Mouse (Mus musculus) MEL (cell line): ENCODE data around the gene Numa1. TPM values are rescaled to one million over a fixed set of nuclear protein-coding genes. Genes with fewer than 3 reads are reported as not detected.

Experiments used
- DNase-seq: peaks from one replicate; pipeline ENCODE4 v3.0.0; 2011; ENCODE audit warnings: low read depth, low spot score
- H3K27ac ChIP-seq: 2 replicates; pipeline ENCODE4 v1.5.1; 2012; ENCODE audit warnings: low read depth, mild to moderate bottlenecking, control low read depth, low read length, moderate library complexity; ENCODE audit not compliant: control insufficient read depth
- H3K27me3 ChIP-seq, 2 experiments: fragments of 150-350 bp in 1 of 2; sonication (generic) in 1 of 2; 2 replicates each; pipeline ENCODE4 v1.6.1; 2012; ENCODE audit warnings: low read length in 2 of 2, mild to moderate bottlenecking in 2 of 2, improper control_type of control experiment in 1 of 2, moderate library complexity in 1 of 2; ENCODE audit not compliant: insufficient read depth in 2 of 2, control insufficient read depth in 1 of 2
- H3K36me3 ChIP-seq, 2 experiments: 2 replicates each; pipeline ENCODE4 v1.6.1; 2012 to 2014; ENCODE audit warnings: low read length in 2 of 2, improper control_type of control experiment in 1 of 2, inconsistent platforms in 1 of 2, mild to moderate bottlenecking in 1 of 2; ENCODE audit not compliant: insufficient read depth in 2 of 2, control insufficient read depth in 1 of 2
- H3K4me1 ChIP-seq, 2 experiments: fragments of 150-350 bp in 1 of 2; sonication (generic) in 1 of 2; 2 replicates each; pipeline ENCODE4 v1.6.1; 2012; ENCODE audit warnings: low read length in 2 of 2, improper control_type of control experiment in 1 of 2, mild to moderate bottlenecking in 1 of 2; ENCODE audit not compliant: insufficient read depth in 2 of 2, control insufficient read depth in 1 of 2
- H3K4me3 ChIP-seq, 2 experiments: fragments of 150-350 bp in 1 of 2; sonication (generic) in 1 of 2; 2 replicates each; pipeline ENCODE4 v1.5.1; 2012; ENCODE audit warnings: low read depth in 2 of 2, low read length in 2 of 2, mild to moderate bottlenecking in 2 of 2, moderate library complexity in 2 of 2, control low read depth in 1 of 2, improper control_type of control experiment in 1 of 2; ENCODE audit not compliant: control insufficient read depth in 1 of 2, insufficient read depth in 1 of 2
- H3K79me2 ChIP-seq: 2 replicates; pipeline ENCODE4 v1.6.1; 2012; ENCODE audit warnings: mild to moderate bottlenecking, low read length, moderate library complexity; ENCODE audit not compliant: control insufficient read depth, poor library complexity, insufficient read depth
- H3K9ac ChIP-seq: 2 replicates; pipeline ENCODE4 v1.6.1; 2012; ENCODE audit warnings: low read depth, mild to moderate bottlenecking, control low read depth, low read length, moderate library complexity; ENCODE audit not compliant: control insufficient read depth, poor library complexity, severe bottlenecking
- H3K9me3 ChIP-seq: fragments of 150-350 bp; sonication (generic); replicated peaks from 2 replicates; pipeline ENCODE4 v1.6.1; 2012; ENCODE audit warnings: mild to moderate bottlenecking, low read length, improper control_type of control experiment, moderate library complexity; ENCODE audit not compliant: insufficient read depth
- CHD1 ChIP-seq: IDR thresholded peaks from 2 replicates; pipeline ENCODE4 v1.6.1; 2012; ENCODE audit warnings: low read depth, mild to moderate bottlenecking, inconsistent platforms, low read length, improper control_type of control experiment
- CTCF ChIP-seq, 3 experiments: IDR thresholded peaks in 2 of 3; conservative IDR thresholded peaks in 1 of 3; 2 replicates each; pipeline ENCODE4 v1.5.1; 2011 to 2012; ENCODE audit warnings: low read length in 3 of 3, low read depth in 2 of 3, mild to moderate bottlenecking in 2 of 3, improper control_type of control experiment in 1 of 3, inconsistent platforms in 1 of 3, mixed read lengths in 1 of 3, moderate library complexity in 1 of 3; ENCODE audit not compliant: control insufficient read depth in 1 of 3, insufficient read depth in 1 of 3, poor library complexity in 1 of 3, severe bottlenecking in 1 of 3
- E2F4 ChIP-seq: IDR thresholded peaks from 2 replicates; pipeline ENCODE4 v1.6.1; 2011; ENCODE audit warnings: low read depth, low read length, improper control_type of control experiment, borderline replicate concordance
- EP300 ChIP-seq, 2 experiments: IDR thresholded peaks; 2 replicates each; pipeline ENCODE4 v1.6.1; 2011; ENCODE audit warnings: improper control_type of control experiment in 2 of 2, low read length in 2 of 2, low read depth in 1 of 2, mild to moderate bottlenecking in 1 of 2
- ETS1 ChIP-seq: IDR thresholded peaks from 2 replicates; pipeline ENCODE4 v1.6.1; 2012; ENCODE audit warnings: low read depth, mild to moderate bottlenecking, inconsistent platforms, low read length, improper control_type of control experiment, moderate library complexity
- GABPA ChIP-seq: IDR thresholded peaks from 2 replicates; pipeline ENCODE4 v1.6.1; 2012; ENCODE audit warnings: low read depth, mild to moderate bottlenecking, inconsistent platforms, low read length, improper control_type of control experiment, moderate library complexity
- GATA1 ChIP-seq: IDR thresholded peaks from 2 replicates; pipeline ENCODE4 v1.6.1; 2011; ENCODE audit warnings: low read depth, low read length, improper control_type of control experiment
- HCFC1 ChIP-seq: IDR thresholded peaks from 2 replicates; pipeline ENCODE4 v1.6.1; 2012; ENCODE audit warnings: low read depth, mild to moderate bottlenecking, inconsistent platforms, low read length, improper control_type of control experiment, moderate library complexity
- MAX ChIP-seq: IDR thresholded peaks from 2 replicates; pipeline ENCODE4 v1.6.1; 2011; ENCODE audit warnings: low read length, improper control_type of control experiment
- MEF2A ChIP-seq: IDR thresholded peaks from 2 replicates; pipeline ENCODE4 v1.6.1; 2014; ENCODE audit warnings: low read depth, mild to moderate bottlenecking, inconsistent platforms, low read length, improper control_type of control experiment; ENCODE audit not compliant: poor library complexity, insufficient replicate concordance, severe bottlenecking; ENCODE audit errors: extremely low read depth
- MXI1 ChIP-seq: IDR thresholded peaks from 2 replicates; pipeline ENCODE4 v1.6.1; 2011; ENCODE audit warnings: mild to moderate bottlenecking, low read depth, low read length, improper control_type of control experiment
- POLR2AphosphoS2 ChIP-seq: IDR thresholded peaks from 2 replicates; pipeline ENCODE4 v1.6.1; 2011; ENCODE audit warnings: low read length, improper control_type of control experiment
- POLR2AphosphoS5 ChIP-seq: IDR thresholded peaks from 2 replicates; pipeline ENCODE4 v1.6.1; 2012; ENCODE audit warnings: low read depth, borderline replicate concordance, mild to moderate bottlenecking, inconsistent platforms, low read length, moderate library complexity, mixed read lengths
- RCOR1 ChIP-seq: IDR thresholded peaks from 2 replicates; pipeline ENCODE4 v1.6.1; 2012; ENCODE audit warnings: low read depth, mild to moderate bottlenecking, inconsistent platforms, low read length, improper control_type of control experiment
- SMC3 ChIP-seq: IDR thresholded peaks from 2 replicates; pipeline ENCODE4 v1.6.1; 2011; ENCODE audit warnings: low read depth, low read length, improper control_type of control experiment
- TAL1 ChIP-seq: IDR thresholded peaks from 2 replicates; pipeline ENCODE4 v1.6.1; 2012; ENCODE audit warnings: mild to moderate bottlenecking, inconsistent platforms, low read length, moderate library complexity, mixed read lengths
- TBP ChIP-seq: IDR thresholded peaks from 2 replicates; pipeline ENCODE4 v1.8.0; 2011; ENCODE audit warnings: low read depth, low read length, improper control_type of control experiment
- ZC3H11A ChIP-seq: IDR thresholded peaks from 2 replicates; pipeline ENCODE4 v1.6.1; 2012; ENCODE audit warnings: low read depth, mild to moderate bottlenecking, inconsistent platforms, low read length, improper control_type of control experiment
- ZKSCAN1 ChIP-seq: IDR thresholded peaks from 2 replicates; pipeline ENCODE4 v1.6.1; 2012; ENCODE audit warnings: low read depth, mild to moderate bottlenecking, inconsistent platforms, low read length, improper control_type of control experiment, moderate library complexity
- ZMIZ1 ChIP-seq: IDR thresholded peaks from 2 replicates; pipeline ENCODE4 v1.6.1; 2012; ENCODE audit warnings: low read depth, mild to moderate bottlenecking, inconsistent platforms, low read length, improper control_type of control experiment, moderate library complexity
- ZNF384 ChIP-seq: IDR thresholded peaks from 2 replicates; pipeline ENCODE4 v1.6.1; 2012; ENCODE audit warnings: low read depth, mild to moderate bottlenecking, inconsistent platforms, low read length, improper control_type of control experiment
- polyA plus RNA-seq, 2 experiments: library from polyadenylated mRNA; stranded (reverse) in 1 of 2; unstranded in 1 of 2; fragments of >175 nt in 1 of 2; fragments of >200 nt in 1 of 2; gene quantifications; 2 replicates each; pipeline versions ENCODE4 v1.2.1 to v1.2.4; 2012; ENCODE audit warnings: low replicate concordance in 2 of 2, low read depth in 1 of 2; ENCODE audit not compliant: insufficient read length in 2 of 2, insufficient read depth in 1 of 2, missing spikeins in 1 of 2
- total RNA-seq: library from RNA; depleted of rRNA; stranded (reverse); fragments of 300-350 nt; gene quantifications from 2 replicates; pipeline ENCODE4 v1.2.3, GENCODE M21; 2012

Gene Numa1
- total and polyA plus RNA-seq, 3 experiments: 48.7 to 91.2 (median 50.0) TPM

- Histone ChIP-seq H3K36me3 (peaks cover 0 to 23% of the 10 kb centered on the region in 2 experiments; a peak in 2 of 4 replicates), H3K4me1 (peaks cover 15 to 22% of the 10 kb centered on the region in 2 experiments), H3K4me3 (no peak overlapping the region), H3K27ac (peak overlapping the region; percentile 5; the same call in 1 of the 2 replicates), H3K27me3 (no peaks in the 10 kb centered on the region), H3K9ac (no peak overlapping the region), H3K79me2 (peaks cover 18% of the 10 kb centered on the region), H3K9me3 (no peaks in the 10 kb centered on the region)
- TF ChIP-seq TBP: peak; percentile 52; the same call in 1 of the 2 replicates
- no peak for TF ChIP-seq CHD1
- peak; percentile 42 for DNase-seq
These were observed 22.0 kb downstream of the Numa1 start for GRCm38 (mm10) chr7:101955862-101956261.

- Histone ChIP-seq H3K36me3 (peaks cover 0 to 23% of the 10 kb centered on the region in 2 experiments; a peak in 2 of 4 replicates), H3K27ac (peak overlapping the region; percentile 5; the same call in 1 of the 2 replicates), H3K79me2 (peaks cover 20% of the 10 kb centered on the region)
- DNase-seq: peak; percentile 77
- no peak for TF ChIP-seq POLR2AphosphoS2
- TF ChIP-seq MAX: no peak
- TF ChIP-seq ZMIZ1: no peak
- TF ChIP-seq EP300 (IDR thresholded peaks at IDR 0.05; ENCODE audit: low read depth in 1 of 2, low read length in 2 of 2): peak in 1 of 2 experiments; percentile 41; a peak in 1 of 4 replicates
- TF ChIP-seq GATA1: peak; percentile 34; the same call in 1 of the 2 replicates
- TF ChIP-seq, all 39 proteins: peak for 2
- Histone ChIP-seq H3K4me3 (no peak overlapping the region), H3K9ac (no peak overlapping the region), H3K27me3 (no peaks in the 10 kb centered on the region), H3K9me3 (no peaks in the 10 kb centered on the region), H3K4me1 (peaks cover 15 to 22% of the 10 kb centered on the region in 2 experiments)
These were observed 22.6 kb downstream of the Numa1 start for GRCm38 (mm10) chr7:101956481-101956880.

GRCm38 (mm10) chr7:101956911-101957310 is 23.0 kb downstream of the Numa1 start:
- Histone ChIP-seq H3K9me3 (no peaks in the 10 kb centered on the region), H3K4me3 (no peak overlapping the region), H3K27ac (0 out of 2 replicates have a peak overlapping the region, but pooled peaks have one; percentile 8), H3K27me3 (no peaks in the 10 kb centered on the region), H3K36me3 (peaks cover 0 to 23% of the 10 kb centered on the region in 2 experiments; a peak in 2 of 4 replicates), H3K79me2 (peaks cover 21% of the 10 kb centered on the region), H3K4me1 (peaks cover 15 to 20% of the 10 kb centered on the region in 2 experiments), H3K9ac (no peak overlapping the region)
- no peak for DNase-seq
- no peak for TF ChIP-seq POLR2AphosphoS2
- TF ChIP-seq ZC3H11A: no peak
- no peak for TF ChIP-seq POLR2AphosphoS5
- no peak for TF ChIP-seq E2F4
- TF ChIP-seq GATA1: no peak
- TF ChIP-seq HCFC1: no peak
- TF ChIP-seq MXI1: no peak
- no peak for TF ChIP-seq ZMIZ1
- no peak for TF ChIP-seq EP300 (IDR thresholded peaks at IDR 0.05; ENCODE audit: low read depth in 1 of 2, low read length in 2 of 2)
- no peak for TF ChIP-seq MEF2A
- TF ChIP-seq GABPA: no peak
- no peak for TF ChIP-seq ETS1
- TF ChIP-seq SMC3: no peak
- TF ChIP-seq ZNF384: no peak
- TF ChIP-seq RCOR1: no peak
- TF ChIP-seq CHD1: no peak
- TF ChIP-seq ZKSCAN1: no peak
- no peak for TF ChIP-seq TAL1
- TF ChIP-seq CTCF (IDR thresholded peaks at IDR 0.05 in 2 of 3, conservative IDR thresholded peaks at IDR 0.05 in 1 of 3; ENCODE audit: control insufficient read depth in 1 of 3, insufficient read depth in 1 of 3, low read depth in 2 of 3, low read length in 3 of 3, poor library complexity in 1 of 3, severe bottlenecking in 1 of 3): no peak
- TF ChIP-seq, all 39 proteins: peak for 0
